Mouse (Mus musculus) kidney, embryonic 14.5 days (tissue): ENCODE measurements around the gene Sh3pxd2b. TPM values are rescaled to one million over a fixed set of nuclear protein-coding genes. Genes with fewer than 3 reads are reported as not detected.

Experiments
- ATAC-seq: fragments of 200-750 bp; cut with Nextera tagmentation; 2 replicates; pipeline ENCODE4 v1.8.0; 2017; ENCODE audit warnings: moderate number of reproducible peaks, mild to moderate bottlenecking, moderate TSS enrichment, moderate library complexity; ENCODE audit not compliant: low FRiP score, low TSS enrichment
- H3K27ac ChIP-seq: fragments of 300-500 bp; sonication (generic); 2 replicates; pipeline ENCODE4 v1.5.1; 2014; ENCODE audit warnings: low read depth, mild to moderate bottlenecking, low read length, moderate library complexity, mixed read lengths
- H3K27me3 ChIP-seq: fragments of 300-500 bp; sonication (generic); 2 replicates; pipeline ENCODE4 v1.6.1; 2014; ENCODE audit warnings: mild to moderate bottlenecking, low read length; ENCODE audit not compliant: control insufficient read depth, insufficient read depth
- H3K36me3 ChIP-seq: fragments of 300-500 bp; sonication (generic); 2 replicates; pipeline ENCODE4 v1.6.1; 2014; ENCODE audit warnings: low read length, mixed read lengths; ENCODE audit not compliant: control insufficient read depth, insufficient read depth
- H3K4me1 ChIP-seq: fragments of 300-500 bp; sonication (generic); 2 replicates; pipeline ENCODE4 v1.6.1; 2014; ENCODE audit warnings: low read length, mixed read lengths; ENCODE audit not compliant: control insufficient read depth, insufficient read depth
- H3K4me2 ChIP-seq: fragments of 300-500 bp; sonication (generic); replicated peaks from 2 replicates; pipeline ENCODE4 v1.6.1; 2014; ENCODE audit warnings: low read depth, mild to moderate bottlenecking, low read length
- H3K4me3 ChIP-seq: fragments of 300-500 bp; sonication (generic); 2 replicates; pipeline ENCODE4 v1.5.1; 2014; ENCODE audit warnings: mild to moderate bottlenecking, low read length
- H3K9ac ChIP-seq: fragments of 300-500 bp; sonication (generic); 2 replicates; pipeline ENCODE4 v1.6.1; 2014; ENCODE audit warnings: low read depth, mild to moderate bottlenecking, low read length, moderate library complexity
- H3K9me3 ChIP-seq: fragments of 300-500 bp; sonication (generic); 2 replicates; pipeline ENCODE4 v1.6.1; 2016; ENCODE audit warnings: low read length; ENCODE audit not compliant: control insufficient read depth
- WGBS: fragments of 180-500 bp; shearing (Covaris S2); extraction: QIAGEN DNeasy Blood & Tissue Kit; methylation state at CpG from one replicate; pipeline ENCODE4 v1.1.7; 2014; 5-methylcytosine and 5-hydroxymethylcytosine counted together
- polyA plus RNA-seq: library from polyadenylated mRNA; unstranded; fragments of >200 nt; fragmentation: Nextera tagmentation; extraction: Ambion mirVana; gene quantifications from 2 replicates; pipeline ENCODE4 v1.2.1, GENCODE M21; 2014

Gene Sh3pxd2b
- polyA plus RNA-seq, 1 experiment from 2014 or later = 25.2 TPM

DNA sequence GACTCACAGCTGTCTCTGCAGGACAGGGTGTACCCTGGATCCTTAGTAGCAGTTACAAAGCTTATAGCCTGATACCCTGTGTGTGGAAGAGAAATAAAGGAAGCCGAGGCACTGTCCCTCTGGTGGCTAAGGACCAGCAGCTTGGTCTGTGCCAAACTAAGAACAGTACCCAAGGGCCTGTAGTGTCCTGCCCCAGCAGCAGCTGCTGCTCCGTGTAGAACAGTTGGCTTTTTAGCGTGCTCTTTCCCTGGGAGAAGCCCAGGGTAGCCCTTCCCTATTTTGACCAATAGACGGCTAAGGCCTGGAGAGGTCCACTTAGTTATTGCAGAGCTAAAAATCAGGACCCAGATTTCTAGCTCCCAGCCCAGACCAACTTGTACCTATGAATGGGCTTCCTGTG is 77.0 kb downstream of the Sh3pxd2b start:
- H3K4me1 ChIP-seq = no peaks in the 10 kb centered on the region
- H3K4me2 ChIP-seq = no peak overlapping the region
- 88% methylated on average over 4 of the region's 4 CpGs for WGBS
- H3K36me3 ChIP-seq = peaks cover 52% of the 10 kb centered on the region
- H3K9me3 ChIP-seq = no peaks in the 10 kb centered on the region
- ATAC-seq = no peak
- no peak overlapping the region for H3K27ac ChIP-seq
- no peaks in the 10 kb centered on the region for H3K27me3 ChIP-seq
- H3K9ac ChIP-seq = no peak overlapping the region
- H3K4me3 ChIP-seq = no peak overlapping the region

DNA sequence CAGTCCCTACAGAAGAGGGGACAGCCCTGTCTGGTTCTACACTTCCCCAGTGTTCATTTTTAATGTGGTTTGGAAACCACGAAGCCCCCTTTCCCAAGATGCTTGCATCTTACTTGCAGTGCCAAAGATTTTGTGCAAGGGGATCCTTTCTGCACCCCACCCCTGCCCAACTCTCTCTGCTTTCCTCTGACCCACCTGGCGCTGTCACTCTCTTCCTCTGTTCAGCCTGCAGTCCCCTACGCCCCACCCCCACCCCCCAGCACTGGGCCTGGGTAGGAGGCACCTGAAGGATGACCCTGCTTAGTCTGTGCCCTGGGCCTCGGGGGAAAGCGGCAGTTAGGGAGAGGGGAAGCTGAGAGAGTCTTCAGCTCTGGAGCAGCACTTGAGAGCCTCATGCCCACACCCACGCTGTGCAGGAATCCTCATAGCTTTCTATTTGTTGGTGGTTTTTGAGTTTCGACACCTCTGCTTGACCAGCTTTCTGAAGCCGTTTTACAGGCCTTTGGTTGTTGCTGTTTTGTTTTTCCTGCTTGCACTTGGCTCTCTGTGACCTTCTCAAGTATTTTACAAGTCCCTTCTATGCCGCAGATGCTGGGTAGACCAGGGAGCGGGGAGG is 77.5 kb downstream of the Sh3pxd2b start:
- Histone ChIP-seq H3K9ac (no peak overlapping the region), H3K9me3 (no peaks in the 10 kb centered on the region), H3K4me3 (no peak overlapping the region), H3K27ac (no peak overlapping the region), H3K4me2 (no peak overlapping the region), H3K4me1 (no peaks in the 10 kb centered on the region), H3K36me3 (peaks cover 46% of the 10 kb centered on the region), H3K27me3 (no peaks in the 10 kb centered on the region)
- no peak for ATAC-seq
- 63% methylated on average over 10 of the region's 10 CpGs for WGBS

DNA sequence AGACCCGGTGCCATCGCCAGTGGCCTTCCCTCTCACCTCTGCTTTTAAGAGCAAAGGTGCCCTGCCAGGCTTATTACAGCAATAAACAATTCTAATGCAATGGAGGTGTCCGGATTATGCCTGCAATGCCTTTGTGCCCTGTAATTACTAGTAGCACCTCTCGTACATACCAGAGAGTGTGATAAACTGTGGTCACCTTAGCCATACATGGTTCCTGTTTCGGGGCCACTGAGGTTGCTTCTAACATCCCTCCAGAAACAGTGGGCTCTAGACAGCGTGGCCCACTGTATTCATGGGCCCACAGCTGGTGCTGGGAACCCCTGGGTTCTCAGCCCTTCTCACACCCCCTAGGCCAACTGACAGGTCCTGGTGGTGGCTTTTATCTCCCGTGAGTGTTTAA is 79.9 kb downstream of the Sh3pxd2b start:
- WGBS = 40% methylated on average over 7 of the region's 7 CpGs

DNA sequence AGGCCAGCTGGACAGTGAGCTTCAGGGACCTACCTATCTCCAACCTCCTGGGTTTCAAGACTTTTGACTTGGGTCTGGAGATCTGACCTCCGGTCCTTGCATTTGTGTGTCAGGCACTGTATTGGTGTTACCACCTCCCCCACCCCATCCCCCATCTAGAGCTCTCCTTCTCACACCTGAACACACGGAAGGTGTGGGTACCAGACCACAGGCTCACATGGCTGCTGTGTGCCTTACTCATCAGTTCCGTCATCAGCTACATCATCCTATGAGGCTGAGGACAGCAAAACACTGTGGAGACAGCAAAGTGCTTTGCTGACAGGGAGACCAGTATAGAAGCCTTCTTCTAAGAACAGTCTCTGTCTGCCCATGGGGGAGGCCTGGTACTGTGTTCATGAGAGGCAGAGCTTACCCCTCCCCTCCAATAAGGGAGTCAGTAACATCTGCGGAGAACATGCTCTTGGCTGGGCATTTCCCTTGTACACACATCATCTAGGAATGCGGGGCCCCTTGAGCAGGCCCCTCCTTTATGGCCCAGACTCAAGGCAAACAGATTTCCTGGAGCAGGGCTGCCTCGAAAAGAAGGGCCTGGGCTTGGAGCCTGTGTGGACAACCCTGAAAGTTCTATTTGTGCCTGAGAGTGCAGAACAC is 87.9 kb downstream of the Sh3pxd2b start:
- 52% methylated on average over 6 of the region's 6 CpGs for WGBS
- Histone ChIP-seq H3K4me3 (no peak overlapping the region), H3K27ac (peak overlapping the region; percentile 63), H3K9me3 (no peaks in the 10 kb centered on the region), H3K4me1 (peaks cover 8% of the 10 kb centered on the region; the same call in 1 of the 2 replicates), H3K9ac (no peak overlapping the region), H3K27me3 (no peaks in the 10 kb centered on the region), H3K36me3 (no peaks in the 10 kb centered on the region), H3K4me2 (no peak overlapping the region)
- peak; percentile 93 for ATAC-seq

More for the DNA sequence above, 79.9 kb downstream of the Sh3pxd2b start:
- Histone ChIP-seq H3K9me3 (no peaks in the 10 kb centered on the region), H3K4me3 (no peak overlapping the region), H3K36me3 (peaks cover 22% of the 10 kb centered on the region), H3K27ac (no peak overlapping the region), H3K4me1 (no peaks in the 10 kb centered on the region), H3K9ac (no peak overlapping the region), H3K27me3 (no peaks in the 10 kb centered on the region), H3K4me2 (no peak overlapping the region)
- no peak for ATAC-seq

DNA sequence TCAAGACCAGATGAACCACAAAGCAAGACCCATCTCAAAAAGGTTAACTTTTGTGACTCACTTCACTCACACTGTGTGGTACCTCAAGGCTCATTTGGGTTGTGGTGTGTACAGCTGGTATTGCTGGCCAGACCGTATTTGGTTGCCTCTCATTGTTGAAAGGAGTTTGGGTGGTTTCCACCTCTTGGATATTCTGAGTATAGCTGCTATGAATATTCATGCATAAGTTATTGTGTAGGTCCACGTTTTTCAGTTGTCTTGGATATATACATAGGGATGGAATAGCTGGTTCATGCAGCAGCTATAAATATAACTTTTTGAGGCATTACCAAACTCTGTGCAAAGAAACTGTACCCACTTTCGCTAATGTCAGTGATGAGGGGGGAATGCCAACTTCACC is 95.0 kb downstream of the Sh3pxd2b start:
- Histone ChIP-seq H3K4me2 (no peak overlapping the region), H3K9me3 (no peaks in the 10 kb centered on the region), H3K36me3 (no peaks in the 10 kb centered on the region), H3K27me3 (no peaks in the 10 kb centered on the region), H3K27ac (no peak overlapping the region), H3K4me1 (no peaks in the 10 kb centered on the region), H3K9ac (no peak overlapping the region), H3K4me3 (no peak overlapping the region)
- WGBS = 74% methylated on average over 3 of the region's 3 CpGs
- ATAC-seq = no peak

DNA sequence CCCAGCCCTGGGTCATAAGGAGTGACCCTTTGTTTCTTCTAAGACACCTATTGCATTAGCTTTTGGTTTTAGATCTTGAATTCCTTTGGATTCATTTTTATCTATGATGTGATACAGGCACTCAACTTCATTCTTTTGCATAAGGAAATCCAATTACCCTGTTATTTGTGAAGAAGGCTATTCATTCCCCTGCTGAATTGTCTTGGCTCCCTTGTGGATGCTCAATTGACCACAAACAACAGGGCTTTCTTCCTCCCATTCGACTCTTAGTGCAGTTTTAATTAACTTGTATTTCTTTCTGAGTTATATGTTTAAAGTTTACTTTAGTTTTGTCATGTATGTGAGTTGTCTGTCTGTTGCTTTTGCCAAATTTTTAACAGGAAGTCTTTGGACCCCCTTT is 96.6 kb downstream of the Sh3pxd2b start:
- Histone ChIP-seq H3K27ac (no peak overlapping the region), H3K9me3 (no peaks in the 10 kb centered on the region), H3K4me1 (no peaks in the 10 kb centered on the region), H3K9ac (no peak overlapping the region), H3K27me3 (no peaks in the 10 kb centered on the region), H3K4me2 (no peak overlapping the region), H3K36me3 (no peaks in the 10 kb centered on the region), H3K4me3 (no peak overlapping the region)
- ATAC-seq = no peak
- WGBS = 28% methylated on average over 1 of the region's 1 CpGs

DNA sequence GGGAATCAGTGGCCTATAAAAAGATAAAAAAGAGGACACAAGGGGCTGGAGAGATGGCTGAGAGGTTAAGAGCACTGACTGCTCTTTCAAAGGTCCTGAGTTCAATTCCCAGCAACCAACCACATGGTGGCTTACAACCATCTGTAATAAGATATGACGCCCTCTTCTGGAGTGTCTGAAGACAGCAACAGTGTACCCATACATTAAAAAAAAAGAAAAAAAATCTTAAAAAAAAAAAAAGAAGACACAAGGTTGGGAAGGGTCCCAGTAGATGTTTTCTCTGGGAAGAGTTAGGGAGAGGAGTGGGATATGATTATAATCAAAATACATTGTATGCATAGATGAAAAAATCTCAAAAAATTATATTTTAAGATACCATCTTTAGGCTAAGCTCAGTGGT is 97.5 kb downstream of the Sh3pxd2b start:
- 77% methylated on average over 1 of the region's 1 CpGs for WGBS
- H3K27me3 ChIP-seq = no peaks in the 10 kb centered on the region
- H3K4me1 ChIP-seq = no peaks in the 10 kb centered on the region
- H3K4me2 ChIP-seq = no peak overlapping the region
- H3K9ac ChIP-seq = no peak overlapping the region
- no peak overlapping the region for H3K27ac ChIP-seq
- no peaks in the 10 kb centered on the region for H3K9me3 ChIP-seq
- ATAC-seq = no peak
- no peak overlapping the region for H3K4me3 ChIP-seq
- H3K36me3 ChIP-seq = no peaks in the 10 kb centered on the region

DNA sequence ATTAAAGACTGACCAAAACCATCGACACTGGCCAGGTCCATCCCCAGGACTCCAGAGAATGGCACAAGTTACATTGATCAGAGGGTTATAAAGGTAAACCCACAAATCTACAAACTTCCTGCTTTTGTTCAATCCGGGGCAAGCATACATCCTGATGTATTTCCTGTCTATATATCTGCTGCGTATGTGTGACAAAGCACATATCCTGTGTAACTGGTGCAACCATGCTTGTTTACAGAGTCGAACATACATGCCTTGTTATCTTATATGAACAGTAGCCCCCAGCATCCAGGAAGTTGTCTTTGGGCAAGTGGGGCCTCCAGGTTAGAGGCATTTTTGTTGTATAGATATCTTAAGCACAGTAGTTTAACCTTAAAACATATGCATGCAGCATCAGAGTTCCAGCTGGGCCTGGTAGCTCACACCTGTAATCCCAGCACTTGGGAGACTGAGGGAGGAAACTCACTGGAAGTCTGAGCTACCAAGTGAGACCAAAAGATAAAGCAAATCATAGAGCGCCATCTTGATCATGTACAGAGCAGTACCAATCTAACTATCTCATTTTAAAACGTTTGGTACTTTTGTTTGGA is 98.1 kb downstream of the Sh3pxd2b start:
- no peak overlapping the region for H3K27ac ChIP-seq
- no peaks in the 10 kb centered on the region for H3K9me3 ChIP-seq
- no peaks in the 10 kb centered on the region for H3K36me3 ChIP-seq
- H3K4me2 ChIP-seq = no peak overlapping the region
- H3K27me3 ChIP-seq = no peaks in the 10 kb centered on the region
- ATAC-seq = no peak
- no peaks in the 10 kb centered on the region for H3K4me1 ChIP-seq
- H3K4me3 ChIP-seq = no peak overlapping the region
- WGBS = 81% methylated on average over 6 of the region's 6 CpGs
- H3K9ac ChIP-seq = no peak overlapping the region

DNA sequence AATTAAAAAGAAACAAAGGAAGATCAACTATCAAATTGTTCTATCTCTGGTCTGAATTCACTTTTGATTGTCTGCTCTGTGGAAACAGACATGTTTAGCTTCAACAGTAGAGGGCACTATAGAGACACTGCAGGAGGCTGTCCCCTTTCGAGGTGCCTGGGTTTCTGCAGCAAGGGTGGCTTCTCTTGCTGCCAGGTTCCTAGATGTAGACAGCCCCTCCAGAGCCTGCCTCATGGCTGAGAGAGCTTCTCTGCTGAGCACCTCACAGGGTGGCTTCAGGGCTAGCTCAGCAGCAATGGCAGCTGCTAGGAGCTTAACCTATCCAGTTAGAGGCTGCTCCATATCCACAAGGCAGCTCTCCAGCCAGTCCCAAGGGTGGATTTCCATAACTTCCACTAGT is 102.6 kb downstream of the Sh3pxd2b start:
- Histone ChIP-seq H3K9ac (no peak overlapping the region), H3K27ac (no peak overlapping the region), H3K36me3 (no peaks in the 10 kb centered on the region), H3K4me2 (no peak overlapping the region), H3K4me1 (no peaks in the 10 kb centered on the region; the same call in 1 of the 2 replicates), H3K9me3 (no peaks in the 10 kb centered on the region), H3K27me3 (no peaks in the 10 kb centered on the region), H3K4me3 (no peak overlapping the region)
- ATAC-seq = no peak
- WGBS = 0% methylated on average over 1 of the region's 1 CpGs
